Mouse (Mus musculus): Measurements from ENCODE around the gene Prkar1b.

DNA sequence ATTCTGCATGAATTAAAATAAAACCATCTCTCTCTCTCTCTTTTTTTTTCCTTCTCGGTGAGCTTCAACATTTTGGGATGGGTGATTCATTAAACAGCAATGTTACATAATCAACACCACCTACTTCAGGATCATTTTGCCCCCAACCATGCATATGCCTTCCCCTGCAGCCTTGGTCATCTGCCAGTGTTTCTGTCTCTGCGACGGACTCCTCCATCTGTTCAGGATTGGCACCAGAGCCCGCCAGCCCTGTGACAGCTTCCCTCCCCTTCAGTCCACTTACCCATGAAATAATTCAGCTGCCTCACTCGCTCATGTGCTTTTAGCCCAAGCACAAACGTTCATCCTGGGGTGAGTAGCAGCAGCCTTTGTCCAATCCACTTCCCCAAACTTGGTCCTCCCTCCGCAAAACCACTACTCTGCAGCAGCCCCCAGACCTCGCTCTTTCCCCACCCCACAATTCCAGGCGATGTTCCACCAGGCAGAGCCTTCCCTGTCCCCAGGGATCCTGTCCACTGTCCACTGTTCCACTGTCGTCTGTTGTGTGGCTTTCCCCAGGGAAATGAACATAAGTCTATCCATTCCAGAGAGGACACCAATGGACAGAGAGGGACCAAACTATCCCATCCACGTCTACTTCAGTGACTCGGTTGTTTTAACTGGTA, 11.4 kb downstream of the Prkar1b start:
- TF ChIP-seq CTCF (IDR thresholded peaks at IDR 0.05; ENCODE audit: extremely low read depth, insufficient read length, insufficient replicate concordance, low read depth, low read length) (no peak), POLR2A (IDR thresholded peaks at IDR 0.05; ENCODE audit: low read depth, low read length) (no peak)

Measured in small intestine, adult 2 months (tissue).